Mouse (Mus musculus): ENCODE data around the gene Tiam1. TPM values are rescaled to one million over a fixed set of nuclear protein-coding genes. Genes with fewer than 3 reads are reported as not detected.
A peak's percentile ranks its signal among the peaks of the same experiment; 100 is the strongest.

The Tiam1 gene
- total RNA-seq, 2 experiments from 2014 or later, result 58.8 to 64.4 TPM

DNA sequence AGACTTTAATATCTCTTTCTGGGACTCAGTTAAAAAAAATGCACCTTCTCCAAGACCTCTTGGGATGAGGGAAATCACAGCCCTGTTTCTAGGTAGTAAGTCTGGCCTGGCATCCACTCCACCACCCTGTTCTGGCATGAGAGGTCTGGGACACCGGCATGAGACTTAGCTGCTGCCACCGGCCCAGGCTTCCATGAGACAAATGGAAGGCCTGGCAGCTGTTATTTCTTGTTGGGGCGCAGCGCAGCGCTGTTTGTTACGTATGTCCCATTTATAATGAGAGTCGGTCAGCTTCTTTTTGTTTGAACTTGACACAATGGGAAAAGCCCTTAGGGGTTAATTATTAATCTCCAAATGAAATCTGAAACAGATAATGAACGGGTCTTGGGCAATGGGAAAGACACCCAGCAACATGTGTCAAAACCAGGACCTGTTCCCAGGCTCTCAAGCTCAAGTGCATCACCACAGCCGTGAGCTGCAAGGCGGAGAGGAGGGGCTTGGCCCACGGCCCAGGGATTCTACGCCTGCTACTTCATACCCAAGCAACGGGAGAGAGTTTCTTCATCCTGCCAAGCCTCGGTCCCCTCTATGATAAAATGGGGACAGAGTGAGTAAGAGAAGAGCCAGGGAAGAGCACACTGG is 219.2 kb downstream of the Tiam1 start:
- peak; percentile 84 for DNase-seq
- intact Hi-C loops (cut with DNase I), result no loop called here

DNA sequence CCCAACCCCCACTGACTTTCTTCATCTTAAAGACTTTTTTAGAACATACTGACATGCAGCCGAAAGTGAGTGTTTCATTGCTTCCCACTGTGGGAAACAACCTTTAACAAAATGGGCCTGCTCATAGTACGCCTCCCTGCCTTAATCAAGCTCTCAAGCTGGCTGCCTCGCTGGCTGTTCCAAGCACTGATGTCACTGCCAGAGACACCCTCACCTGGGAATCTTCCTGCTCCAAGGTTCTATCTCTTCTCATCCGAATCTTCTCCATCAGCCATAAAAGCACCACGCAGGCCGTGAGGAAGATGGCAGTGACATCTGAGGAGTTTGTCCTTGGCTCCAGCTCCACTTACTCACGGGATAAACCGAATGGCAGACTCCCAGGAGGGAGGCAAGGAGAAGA is 220.3 kb downstream of the Tiam1 start:
- intact Hi-C loops (cut with DNase I), result no loop called here
- DNase-seq, result no peak

DNA sequence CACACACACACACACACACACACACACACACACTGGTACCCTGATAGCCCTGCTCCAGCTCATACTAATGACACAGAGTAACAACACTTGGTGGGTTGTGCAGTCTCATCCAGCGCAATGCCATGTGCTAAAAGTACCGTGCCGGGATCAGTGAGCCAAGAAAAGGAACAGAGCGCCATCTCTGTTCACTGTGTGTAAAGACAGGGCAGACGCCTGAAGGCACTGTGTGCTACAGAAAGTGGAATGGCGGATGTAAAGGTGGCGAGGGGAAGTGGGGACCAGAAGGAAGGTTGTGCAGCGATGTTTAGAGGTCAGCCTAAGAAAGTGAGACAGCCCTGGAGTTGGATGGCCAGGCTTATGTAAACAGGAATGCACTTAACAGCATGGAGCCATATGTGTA is 221.1 kb downstream of the Tiam1 start:
- DNase-seq, result no peak
- intact Hi-C loops (cut with DNase I), result no loop called here

DNA sequence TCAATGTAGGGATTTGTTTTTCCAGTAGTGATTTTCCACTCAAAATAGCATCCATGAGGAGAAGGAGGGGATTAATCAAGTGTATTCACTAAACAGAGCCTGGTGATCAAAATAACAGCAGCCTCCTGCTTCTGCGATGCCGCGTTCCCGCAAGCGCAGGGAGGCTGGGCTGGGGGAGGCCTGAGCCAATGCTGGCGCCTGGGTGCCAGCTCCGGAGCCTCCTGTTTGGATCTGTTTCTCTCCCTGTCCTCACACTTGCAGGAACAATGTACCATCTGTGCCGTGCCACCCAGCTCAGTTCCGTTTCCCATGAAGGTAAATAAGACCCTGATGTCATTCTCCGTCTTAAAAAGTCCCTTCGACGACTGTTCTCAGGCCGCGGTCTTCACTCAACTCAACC is 222.2 kb downstream of the Tiam1 start:
- peak; percentile 27 for DNase-seq
- intact Hi-C loops (cut with DNase I), result no loop called here

DNA sequence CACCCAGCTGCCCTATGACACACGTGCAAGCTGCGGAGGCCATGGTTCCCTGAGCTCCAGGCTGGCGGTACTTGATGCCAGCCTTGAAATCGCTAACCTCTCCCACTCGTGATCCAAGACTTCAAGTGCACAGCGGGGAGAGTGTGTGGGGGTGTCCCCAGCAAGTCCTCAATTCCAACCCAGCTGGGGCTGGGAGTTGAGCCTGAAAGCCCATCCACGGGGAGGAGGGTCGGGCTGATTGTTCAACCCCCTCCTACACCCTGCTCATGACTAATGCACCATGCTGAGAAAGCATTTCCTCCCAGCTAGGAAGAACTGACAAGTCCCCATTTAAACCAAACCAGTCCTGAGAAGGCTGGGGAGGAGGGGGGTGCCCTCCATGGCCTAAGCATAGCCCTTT is 223.2 kb downstream of the Tiam1 start:
- intact Hi-C loops (cut with DNase I), result no loop called here
- DNase-seq, result no peak

DNA sequence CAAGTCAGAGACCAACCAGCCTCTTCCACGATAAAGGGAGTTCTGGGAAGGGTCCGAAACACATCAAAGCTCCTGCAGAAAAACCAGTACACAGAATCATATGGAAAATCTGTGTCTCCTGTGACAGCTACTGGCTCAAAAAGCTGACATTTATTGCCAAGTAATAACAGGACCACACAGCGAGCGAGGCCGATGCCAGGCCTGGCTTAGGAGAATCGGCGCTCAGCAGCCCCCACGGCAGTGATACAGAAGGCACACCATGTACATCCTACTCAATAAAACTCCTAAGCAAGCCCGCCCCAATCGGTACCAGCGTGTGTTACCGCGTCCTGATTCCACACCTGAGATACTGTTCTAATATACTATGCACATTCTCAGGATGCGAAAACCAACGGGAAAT is 226.2 kb downstream of the Tiam1 start:
- peak; percentile 78 for DNase-seq
- intact Hi-C loops (cut with DNase I), result no loop called here

DNA sequence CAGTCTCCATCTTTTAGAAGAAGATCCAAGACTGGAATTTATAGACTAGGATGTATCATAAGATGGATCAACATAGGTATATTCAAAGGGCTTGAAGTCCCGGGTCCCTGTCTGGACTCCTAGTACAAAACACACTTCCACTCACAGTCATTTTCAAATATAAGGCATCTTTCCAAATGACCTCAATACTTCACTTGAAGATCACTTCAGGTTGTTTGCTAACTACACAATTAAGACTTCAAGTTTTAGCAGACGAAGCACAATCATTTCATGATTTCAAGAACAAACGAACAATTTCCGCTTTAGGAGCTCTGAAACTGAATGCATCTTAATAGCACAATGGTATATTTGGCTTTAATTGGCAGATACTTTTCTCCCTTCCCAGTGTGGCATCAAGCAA is 228.6 kb downstream of the Tiam1 start:
- no peak for DNase-seq
- intact Hi-C loops (cut with DNase I), result no loop called here

DNA sequence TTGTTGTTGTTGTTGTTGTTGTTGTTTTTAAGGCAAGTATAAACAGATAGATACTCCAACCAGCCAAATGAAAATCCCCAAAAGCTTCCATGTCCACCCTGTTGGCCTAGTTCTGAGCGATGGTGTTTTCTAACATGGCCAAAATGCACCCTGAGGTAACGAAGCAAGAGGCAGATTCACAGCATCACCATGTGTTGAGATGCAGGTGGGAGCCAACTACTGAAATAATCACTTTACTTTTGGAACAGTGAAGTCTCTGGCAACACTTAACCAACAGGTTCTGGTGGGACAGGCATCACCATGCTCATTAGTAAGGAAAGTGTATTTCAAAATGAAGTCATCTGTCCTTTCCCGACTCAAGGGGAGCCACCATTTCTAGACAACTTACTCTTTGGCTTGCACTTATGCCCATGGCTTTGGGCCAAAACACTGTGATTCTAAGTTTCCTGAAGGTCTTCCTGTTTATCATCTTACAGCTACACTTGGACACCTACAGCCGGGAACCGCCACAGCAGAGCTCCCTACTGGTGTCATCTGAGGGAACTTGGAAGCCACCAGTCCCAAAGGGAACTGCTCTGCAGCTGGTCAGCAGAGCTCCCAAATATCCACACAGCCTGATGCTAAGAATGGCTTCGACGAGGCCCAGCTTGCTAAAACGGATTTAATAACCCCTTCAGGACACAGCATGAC is 230.7 kb downstream of the Tiam1 start:
- intact Hi-C loops (cut with DNase I), result no loop called here
- DNase-seq, result no peak

DNA sequence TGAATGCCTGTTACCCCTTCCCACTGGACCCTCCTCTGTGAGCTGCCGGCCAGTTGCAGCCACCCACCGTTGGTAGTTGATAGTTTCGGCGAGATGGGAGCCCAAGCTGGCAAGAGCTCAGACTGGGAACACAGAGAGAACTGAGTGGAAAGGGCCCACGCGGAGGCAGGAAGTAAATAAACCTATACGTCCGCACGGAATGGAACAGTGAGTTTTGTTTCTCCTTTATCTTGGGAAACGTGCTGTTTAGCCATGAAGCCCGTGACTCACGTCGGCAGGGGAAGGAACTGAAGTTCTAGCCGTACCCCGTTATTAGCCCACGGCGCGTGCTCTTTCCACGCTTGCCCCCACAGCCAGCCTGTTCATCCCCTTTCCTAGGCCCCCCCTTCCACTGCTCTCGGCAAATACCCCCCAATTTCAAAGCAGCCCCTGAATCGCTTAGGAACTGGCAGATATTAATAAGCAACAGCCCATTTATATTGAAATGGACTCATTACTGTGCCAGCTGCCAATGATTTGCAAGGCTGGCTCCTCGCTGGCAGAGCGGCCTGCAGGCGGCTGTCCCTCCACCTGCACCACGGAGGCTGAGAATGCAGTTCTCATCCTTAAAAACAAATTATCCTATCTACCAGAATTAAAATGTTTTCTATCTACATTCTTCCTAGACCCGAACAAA is 234.0 kb downstream of the Tiam1 start:
- DNase-seq, result no peak
- intact Hi-C loops (cut with DNase I), result no loop called here

DNA sequence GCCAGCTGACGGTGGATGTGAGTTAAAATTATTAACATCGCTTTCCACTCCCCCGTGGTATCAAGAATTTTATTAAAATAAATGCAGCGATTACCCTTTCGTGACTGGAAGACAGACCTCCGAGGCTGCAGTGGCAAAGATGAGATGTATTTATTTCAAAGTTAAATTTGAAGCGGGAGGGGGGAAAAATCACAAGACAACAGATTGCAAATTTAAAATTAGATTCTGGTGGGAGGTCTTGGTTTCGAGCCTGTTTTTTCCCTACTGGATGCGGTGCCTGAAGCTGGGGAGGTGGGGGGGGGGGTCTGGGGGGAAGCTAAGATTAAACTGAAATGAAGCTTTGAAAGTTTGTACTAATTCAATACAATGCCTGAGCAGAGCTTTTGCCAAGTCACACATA is 235.9 kb downstream of the Tiam1 start:
- no peak for DNase-seq
- intact Hi-C loops (cut with DNase I), result no loop called here

DNA sequence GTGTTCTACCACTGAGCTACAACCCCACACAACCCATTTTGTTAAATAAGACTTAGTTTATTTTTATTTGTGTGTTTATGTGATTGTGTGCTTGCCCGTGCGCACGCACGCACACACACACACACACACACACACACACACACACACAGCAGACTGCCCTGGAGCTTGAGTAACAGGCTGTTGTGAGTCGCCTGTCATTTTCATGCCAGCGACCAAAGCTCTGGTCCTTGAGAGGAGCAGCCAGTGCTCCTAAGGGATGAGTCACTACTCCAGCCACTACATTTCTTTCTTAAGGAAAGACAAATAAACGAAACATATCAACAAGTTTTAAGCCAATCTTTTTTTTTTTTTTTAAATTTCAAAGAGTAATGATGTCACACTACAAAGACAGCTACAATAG is 236.7 kb downstream of the Tiam1 start:
- intact Hi-C loops (cut with DNase I), result no loop called here
- DNase-seq, result no peak

DNA sequence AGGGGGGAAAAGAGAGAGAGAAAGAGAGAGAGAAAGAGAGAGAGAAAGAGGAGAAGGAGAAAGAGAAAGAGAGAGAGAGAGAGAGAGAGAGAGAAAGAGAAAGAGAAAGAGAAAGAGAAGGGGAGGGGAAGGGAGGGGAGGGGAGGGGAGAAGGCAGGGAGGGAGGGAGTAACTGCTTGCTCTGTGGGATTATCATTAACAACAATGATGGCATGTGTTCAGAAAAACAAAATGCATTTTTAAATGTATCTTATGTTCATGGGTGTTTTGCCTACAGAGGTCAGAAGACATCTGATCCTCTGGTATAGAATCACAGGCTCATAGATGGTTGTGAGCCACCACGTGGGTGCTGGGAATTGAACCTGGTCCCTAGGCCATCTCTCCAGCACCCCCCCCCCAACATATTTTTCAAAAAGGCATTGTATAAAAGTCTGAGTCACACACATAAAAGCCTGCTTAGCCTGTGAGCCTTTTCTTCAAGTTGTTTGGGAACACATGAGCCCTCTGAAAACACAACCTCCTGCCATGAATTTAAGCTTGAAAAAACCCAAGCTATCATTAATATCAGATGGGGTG is 237.8 kb downstream of the Tiam1 start:
- no peak for DNase-seq
- intact Hi-C loops (cut with DNase I), result no loop called here

DNA sequence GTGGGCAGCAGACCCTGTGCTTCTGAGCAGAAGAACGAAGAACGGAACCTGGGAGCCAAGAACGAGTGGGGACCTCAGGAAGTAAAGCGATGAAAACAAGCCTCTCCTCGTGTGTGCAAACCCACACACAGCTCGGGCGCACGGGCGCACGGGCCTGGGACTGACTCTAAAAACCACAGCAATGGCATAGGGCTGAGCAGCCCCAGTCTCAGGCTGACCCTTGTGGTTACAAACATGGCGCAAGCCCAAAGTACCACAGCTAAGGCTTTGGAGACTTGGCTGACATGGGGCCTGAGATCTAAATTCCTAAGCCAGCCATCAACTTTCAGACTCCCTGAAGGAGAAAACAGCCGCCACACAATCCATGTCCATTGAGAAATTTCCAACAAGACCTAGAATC is 239.4 kb downstream of the Tiam1 start:
- intact Hi-C loops (cut with DNase I), result no loop called here
- DNase-seq, result no peak

DNA sequence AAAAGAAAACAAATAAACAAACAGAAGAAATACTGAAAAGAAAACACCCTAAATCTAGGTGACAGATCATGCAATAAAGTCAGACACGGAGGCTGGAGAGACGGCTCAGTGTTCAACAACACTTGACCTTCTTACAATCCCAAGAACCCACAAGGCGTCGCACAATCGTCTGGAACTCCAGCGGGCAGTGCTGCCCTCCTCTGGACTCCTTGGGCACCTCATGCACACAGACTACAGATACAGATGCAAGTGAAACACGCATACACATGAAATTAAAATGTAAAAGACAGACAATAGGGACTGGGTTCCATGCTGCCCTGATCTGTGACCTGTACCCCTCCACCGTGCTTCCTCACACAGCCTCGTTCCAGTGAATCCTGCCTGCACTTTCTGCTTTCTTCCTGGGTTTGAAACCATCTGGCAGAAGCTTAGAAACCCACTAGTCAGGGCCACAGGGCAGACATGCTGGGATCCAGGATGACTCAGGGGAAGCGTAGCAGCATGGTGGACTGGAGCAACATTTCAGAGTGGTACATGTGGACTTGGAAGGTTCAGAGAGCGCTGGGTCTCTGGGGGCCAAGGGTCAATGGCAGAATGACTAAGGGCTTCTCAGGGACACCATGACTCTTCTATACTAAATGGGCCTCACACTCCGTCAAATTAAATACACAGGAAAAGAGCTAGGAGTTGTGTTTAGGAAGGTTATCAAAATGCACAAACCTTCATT is 240.8 kb downstream of the Tiam1 start:
- intact Hi-C loops (cut with DNase I), result no loop called here
- no peak for DNase-seq

DNA sequence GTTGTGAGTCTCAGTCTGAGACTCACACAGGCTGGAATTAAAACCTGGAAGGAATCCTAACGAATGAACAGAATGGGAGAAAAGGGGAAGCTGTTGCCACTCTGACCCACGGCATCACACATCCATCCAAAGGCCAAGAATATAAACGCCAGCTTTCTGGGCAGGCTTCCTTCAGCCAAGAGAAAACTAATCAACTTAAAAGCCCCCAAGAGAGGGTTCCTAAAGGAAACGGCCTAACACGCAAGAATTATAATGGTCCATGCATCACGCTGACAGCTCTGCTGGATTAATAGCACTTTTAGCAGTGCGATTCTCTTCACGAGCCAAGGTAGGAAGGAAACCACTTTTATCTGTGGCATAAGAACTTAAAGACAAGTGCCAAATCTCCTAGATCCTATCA is 242.9 kb downstream of the Tiam1 start:
- no peak for DNase-seq
- intact Hi-C loops (cut with DNase I), result no loop called here

DNA sequence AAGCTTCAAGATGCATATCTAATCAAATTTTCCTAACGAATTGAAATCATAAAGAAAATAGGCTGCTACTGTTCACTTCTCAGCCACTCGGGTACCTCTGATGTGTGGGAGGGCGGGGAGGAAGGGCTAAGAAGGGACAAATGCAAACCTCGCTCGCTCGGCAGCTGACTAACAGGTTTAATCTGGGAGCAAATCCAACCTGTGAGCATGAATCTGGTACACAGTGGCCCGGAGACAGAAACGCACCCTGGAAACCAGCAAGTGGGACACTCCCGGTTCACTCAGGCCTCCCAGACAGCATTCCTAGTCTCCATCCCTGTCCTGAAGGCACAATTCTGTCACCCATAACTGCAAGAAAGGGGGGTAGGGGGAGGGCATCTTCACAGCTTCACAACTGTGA is 244.4 kb downstream of the Tiam1 start:
- DNase-seq, result no peak
- intact Hi-C loops (cut with DNase I), result no loop called here

DNA sequence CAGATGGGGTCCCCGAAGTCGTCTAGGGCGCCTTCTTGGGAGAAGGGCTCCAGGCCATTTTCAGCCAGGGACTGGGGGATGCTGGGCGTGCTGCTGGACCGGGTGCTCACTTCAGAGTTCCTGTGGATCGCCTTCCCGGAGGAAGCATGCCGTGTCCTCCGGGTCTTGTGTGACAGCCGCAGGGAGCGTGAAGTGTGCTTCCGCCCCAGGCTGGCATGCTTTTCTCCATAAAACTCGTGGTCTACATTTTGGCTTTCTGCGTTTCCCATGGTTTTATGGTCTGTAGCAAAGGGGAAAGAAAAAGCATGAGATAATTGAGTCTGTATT is 245.3 kb downstream of the Tiam1 start:
- intact Hi-C loops (cut with DNase I), result no loop called here
- no peak for DNase-seq

DNA sequence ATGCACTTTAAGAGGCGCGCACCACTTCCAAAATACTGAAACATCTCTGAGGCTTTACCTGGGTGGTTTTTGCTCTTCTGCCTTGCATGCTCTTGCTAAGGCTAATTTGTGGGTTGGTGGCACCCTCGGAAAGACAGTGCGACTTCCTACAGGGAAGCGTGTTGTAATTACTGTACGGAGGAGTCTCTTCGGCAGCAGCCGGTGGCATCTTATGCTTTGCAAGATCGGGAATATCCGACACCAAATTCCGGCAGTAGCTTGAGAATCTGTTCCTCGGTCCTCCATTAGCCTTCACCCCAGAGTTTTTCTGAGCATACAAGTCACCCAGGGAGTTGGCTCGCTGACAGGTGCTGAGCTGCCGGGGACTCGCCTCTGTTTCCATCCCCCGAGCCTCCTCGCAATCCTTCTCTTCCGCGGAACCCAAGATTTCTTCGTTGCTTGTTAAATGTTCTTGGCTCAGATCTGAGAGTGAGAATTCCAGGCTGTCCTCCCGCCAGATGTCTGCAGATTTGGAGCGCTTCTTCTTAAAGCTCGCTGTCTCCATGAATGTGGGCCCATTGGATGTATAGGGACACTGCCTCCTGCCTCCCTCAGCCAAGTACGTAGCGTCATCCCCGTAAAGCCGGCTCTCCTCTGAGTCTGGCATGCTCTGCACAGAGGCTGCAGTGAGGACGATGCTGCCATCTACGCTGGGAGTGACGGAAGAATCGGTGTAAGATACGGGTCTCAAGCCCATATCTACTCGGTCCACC is 245.8 kb downstream of the Tiam1 start:
- intact Hi-C loops (cut with DNase I), result no loop called here
- DNase-seq, result peak; percentile 58

DNA sequence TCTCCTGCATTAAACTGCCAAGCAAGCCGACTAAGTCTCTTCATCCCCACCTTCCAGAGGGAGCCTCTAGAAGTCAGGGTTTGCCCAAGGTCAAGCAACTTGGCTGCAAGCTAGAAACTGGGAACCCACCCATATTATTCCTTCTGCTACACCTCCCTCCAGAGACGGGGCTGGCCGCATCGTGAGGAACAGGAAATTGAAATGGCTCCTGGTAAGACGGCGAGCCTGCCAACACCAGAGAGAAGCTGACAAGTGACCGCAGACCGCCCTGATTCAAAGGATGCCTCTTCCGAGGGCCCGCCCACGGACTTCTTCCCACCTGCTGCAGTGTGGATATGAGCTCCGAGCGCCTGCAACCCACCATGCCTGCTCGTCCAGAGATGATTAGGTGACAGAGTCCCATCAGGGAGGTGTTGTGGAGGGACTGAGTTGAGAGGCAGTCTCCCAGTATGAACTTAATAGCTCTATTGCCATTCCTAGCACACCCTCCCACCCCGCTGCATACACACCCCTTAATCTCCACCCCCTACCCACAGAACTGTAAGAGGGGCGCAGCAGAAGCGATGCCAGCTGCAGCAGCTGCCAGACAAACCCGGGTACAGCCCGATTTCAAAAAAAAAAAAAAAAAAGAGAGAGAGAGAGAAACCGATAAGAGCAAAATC is 246.6 kb downstream of the Tiam1 start:
- intact Hi-C loops (cut with DNase I), result no loop called here
- DNase-seq, result peak; percentile 60

DNA sequence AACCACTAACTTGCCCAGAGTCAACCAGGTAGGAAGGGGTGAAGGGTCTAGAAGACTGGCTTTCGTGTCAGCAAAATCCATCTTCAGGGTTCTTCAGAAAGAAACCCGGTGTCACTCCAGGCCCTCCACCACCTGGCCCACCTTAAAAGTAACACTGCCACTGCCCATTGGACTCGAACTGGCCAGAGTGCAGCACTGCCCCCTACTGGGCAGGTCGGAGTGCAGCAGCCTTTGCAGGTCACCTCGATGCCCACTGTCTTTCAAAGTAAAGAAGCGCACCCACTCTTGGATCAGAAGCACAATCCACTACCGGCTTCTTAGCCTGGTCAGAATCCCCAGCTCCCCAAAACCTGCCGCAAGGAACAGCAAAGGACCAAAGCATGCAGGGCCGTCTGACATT is 247.2 kb downstream of the Tiam1 start:
- DNase-seq, result no peak
- intact Hi-C loops (cut with DNase I), result no loop called here
